Mouse (Mus musculus) lung, embryonic 14.5 days (tissue): ENCODE measurements at regions not wholly inside any gene's neighbourhood (a gene's known extent, or its start where the extent isn't known, plus 50 kb on each side); places are given as distances from the start of the nearest gene placed in this dataset.
A peak's percentile ranks its signal among the peaks of the same experiment; 100 is the strongest.

Experiments
- ATAC-seq: fragments of 200-750 bp; cut with Nextera tagmentation; 2 replicates; pipeline ENCODE4 v1.8.0; 2017; ENCODE audit warnings: mild to moderate bottlenecking, moderate TSS enrichment, moderate library complexity; ENCODE audit not compliant: insufficient read depth
- DNase-seq: peaks from one replicate; pipeline ENCODE4 v3.0.0-alpha.2; 2015
- H3K27ac ChIP-seq: fragments of 300-500 bp; sonication (generic); 2 replicates; pipeline ENCODE4 v1.5.1; 2014; ENCODE audit warnings: low read depth, mild to moderate bottlenecking, moderate library complexity
- H3K27me3 ChIP-seq: fragments of 300-500 bp; sonication (generic); 2 replicates; pipeline ENCODE4 v1.6.1; 2014; ENCODE audit warnings: low read length, control low read depth; ENCODE audit not compliant: insufficient read depth
- H3K36me3 ChIP-seq: fragments of 300-500 bp; sonication (generic); 2 replicates; pipeline ENCODE4 v1.6.1; 2014; ENCODE audit warnings: control low read depth; ENCODE audit not compliant: insufficient read depth
- H3K4me1 ChIP-seq: fragments of 300-500 bp; sonication (generic); 2 replicates; pipeline ENCODE4 v1.6.1; 2014; ENCODE audit warnings: antibody characterized with exemption, control low read depth; ENCODE audit not compliant: insufficient read depth
- H3K4me2 ChIP-seq: fragments of 300-500 bp; sonication (generic); 2 replicates; pipeline ENCODE4 v1.6.1; 2014; ENCODE audit warnings: mild to moderate bottlenecking
- H3K4me3 ChIP-seq: fragments of 300-500 bp; sonication (generic); 2 replicates; pipeline ENCODE4 v1.5.1; 2014; ENCODE audit warnings: low read depth, low read length
- H3K9ac ChIP-seq: fragments of 300-500 bp; sonication (generic); 2 replicates; pipeline ENCODE4 v1.6.1; 2014
- H3K9me3 ChIP-seq: fragments of 300-500 bp; sonication (generic); 2 replicates; pipeline ENCODE4 v1.6.1; 2016; ENCODE audit warnings: low read depth, low read length, control low read depth
- CTCF ChIP-seq: IDR thresholded peaks from 2 replicates; pipeline ENCODE4 v1.5.1; 2016; ENCODE audit warnings: antibody characterized with exemption, low read depth
- WGBS: fragments of 180-500 bp; shearing (Covaris S2); extraction: QIAGEN DNeasy Blood & Tissue Kit; methylation state at CpG from one replicate; pipeline ENCODE4 v1.1.7; 2014; 5-methylcytosine and 5-hydroxymethylcytosine counted together

DNA sequence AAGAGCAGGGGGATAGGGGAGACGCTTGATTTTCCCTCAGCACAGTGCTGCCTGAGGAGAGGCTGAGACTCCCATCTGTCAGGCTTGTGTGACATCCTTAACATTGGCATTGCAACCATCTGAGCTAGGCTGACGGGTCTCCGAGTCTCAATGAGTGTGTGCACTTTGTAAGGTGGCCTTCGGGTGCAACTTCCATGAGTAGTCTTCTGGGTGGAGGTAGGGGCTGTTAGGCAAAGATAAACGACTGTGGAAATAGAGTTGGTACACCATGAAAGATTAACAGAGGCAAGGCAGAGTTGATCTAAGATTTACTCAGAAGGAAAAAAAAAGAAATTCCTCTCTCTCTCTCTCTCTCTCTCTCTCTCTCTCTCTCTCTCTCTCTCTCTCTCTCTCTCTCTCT is 211.2 kb upstream of the Nr5a2 start:
- H3K9me3 ChIP-seq = no peaks in the 10 kb centered on the region
- H3K27ac ChIP-seq = no peak overlapping the region
- DNase-seq (no peak), ATAC-seq (no peak)
- no peaks in the 10 kb centered on the region for H3K36me3 ChIP-seq
- no peak overlapping the region for H3K4me3 ChIP-seq
- no peak for TF ChIP-seq CTCF
- no peaks in the 10 kb centered on the region for H3K27me3 ChIP-seq
- no peaks in the 10 kb centered on the region for H3K4me1 ChIP-seq
- WGBS = 49% methylated on average over 5 of the region's 5 CpGs
- no peak overlapping the region for H3K9ac ChIP-seq
- no peak overlapping the region for H3K4me2 ChIP-seq

- ATAC-seq = no peak
- H3K27ac ChIP-seq = no peak overlapping the region
- no peak overlapping the region for H3K9ac ChIP-seq
- H3K4me2 ChIP-seq = no peak overlapping the region
- no peak overlapping the region for H3K4me3 ChIP-seq
- 33% methylated on average over 3 of the region's 3 CpGs for WGBS
- DNase-seq = peak; percentile 74
- peak; percentile 26; the same call in 1 of the 2 replicates for TF ChIP-seq CTCF
- no peaks in the 10 kb centered on the region for H3K27me3 ChIP-seq
- no peaks in the 10 kb centered on the region for H3K9me3 ChIP-seq
- no peaks in the 10 kb centered on the region for H3K4me1 ChIP-seq
- no peaks in the 10 kb centered on the region for H3K36me3 ChIP-seq
Measured at GRCm38 (mm10) chr1:137147891-137148290, 187.6 kb upstream of the Nr5a2 start.

GRCm38 (mm10) chr1:137141879-137142570 is 181.8 kb upstream of the Nr5a2 start:
- TF ChIP-seq CTCF = no peak
- Histone ChIP-seq H3K4me2 (no peak overlapping the region), H3K4me3 (no peak overlapping the region), H3K27me3 (no peaks in the 10 kb centered on the region), H3K4me1 (no peaks in the 10 kb centered on the region), H3K9me3 (no peaks in the 10 kb centered on the region), H3K27ac (no peak overlapping the region), H3K36me3 (no peaks in the 10 kb centered on the region), H3K9ac (no peak overlapping the region)
- no peak for ATAC-seq
- DNase-seq = peak; percentile 23
- 36% methylated on average over 13 of the region's 13 CpGs for WGBS

DNA sequence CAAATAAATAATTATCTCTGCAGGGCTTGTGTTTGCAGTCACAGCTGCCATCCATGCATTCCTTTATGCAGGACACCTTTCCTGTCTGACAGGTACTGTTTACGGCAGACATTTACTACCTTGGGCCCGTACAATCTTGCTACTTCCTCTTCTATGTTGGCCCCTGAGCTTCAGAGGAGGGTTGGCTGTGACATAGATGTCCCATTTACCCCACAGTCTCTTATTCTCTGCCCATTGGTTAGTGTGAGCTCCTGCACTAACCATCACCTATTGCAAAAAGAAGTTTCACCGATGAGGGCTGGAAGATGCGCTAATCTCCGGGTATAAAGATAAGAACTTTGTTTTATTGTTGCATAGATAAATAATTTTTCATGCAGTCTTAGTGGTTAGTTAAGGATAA is 181.1 kb upstream of the Nr5a2 start:
- ATAC-seq (no peak), DNase-seq (no peak)
- Histone ChIP-seq H3K4me2 (no peak overlapping the region), H3K36me3 (no peaks in the 10 kb centered on the region), H3K27ac (no peak overlapping the region), H3K9ac (no peak overlapping the region), H3K27me3 (no peaks in the 10 kb centered on the region), H3K9me3 (no peaks in the 10 kb centered on the region), H3K4me3 (no peak overlapping the region), H3K4me1 (no peaks in the 10 kb centered on the region)
- TF ChIP-seq CTCF = no peak
- 51% methylated on average over 5 of the region's 5 CpGs for WGBS

GRCm38 (mm10) chr1:137136156-137136555 is 175.9 kb upstream of the Nr5a2 start:
- TF ChIP-seq CTCF = no peak
- ATAC-seq (no peak; the same call in 1 of the 2 replicates), DNase-seq (peak; percentile 23)
- no peaks in the 10 kb centered on the region for H3K9me3 ChIP-seq
- no peak overlapping the region for H3K9ac ChIP-seq
- no peaks in the 10 kb centered on the region for H3K36me3 ChIP-seq
- H3K4me1 ChIP-seq = no peaks in the 10 kb centered on the region
- 56% methylated on average over 7 of the region's 7 CpGs for WGBS
- no peaks in the 10 kb centered on the region for H3K27me3 ChIP-seq
- H3K27ac ChIP-seq = no peak overlapping the region
- no peak overlapping the region for H3K4me2 ChIP-seq
- no peak overlapping the region for H3K4me3 ChIP-seq

DNA sequence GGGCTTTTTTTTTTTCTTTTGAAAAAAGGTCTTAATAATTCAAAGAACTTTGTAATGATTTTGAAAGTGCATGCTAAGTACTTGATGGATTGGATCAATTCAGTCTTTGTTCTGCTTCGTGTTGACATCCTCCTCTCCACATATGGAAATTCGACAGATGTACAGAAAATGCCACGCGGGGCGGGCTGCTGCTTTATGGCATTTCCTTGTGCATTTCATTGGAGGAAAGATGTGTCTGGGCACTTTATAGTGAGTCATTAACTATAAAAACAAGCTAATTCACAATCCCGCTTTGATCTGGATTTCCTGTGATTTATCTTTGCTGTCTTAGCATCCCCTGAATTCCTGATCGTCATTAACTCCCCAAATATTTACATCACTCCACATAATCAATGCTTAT is 173.5 kb upstream of the Nr5a2 start:
- ATAC-seq (no peak), DNase-seq (peak; percentile 39)
- 22% methylated on average over 7 of the region's 7 CpGs for WGBS
- no peak for TF ChIP-seq CTCF
- Histone ChIP-seq H3K9ac (no peak overlapping the region), H3K27ac (no peak overlapping the region), H3K9me3 (no peaks in the 10 kb centered on the region), H3K4me1 (no peaks in the 10 kb centered on the region), H3K36me3 (no peaks in the 10 kb centered on the region), H3K4me2 (no peak overlapping the region), H3K4me3 (no peak overlapping the region), H3K27me3 (no peaks in the 10 kb centered on the region)

- DNase-seq = no peak
- Histone ChIP-seq H3K36me3 (no peaks in the 10 kb centered on the region), H3K27me3 (no peaks in the 10 kb centered on the region), H3K4me3 (no peak overlapping the region), H3K4me1 (no peaks in the 10 kb centered on the region), H3K9ac (no peak overlapping the region), H3K9me3 (no peaks in the 10 kb centered on the region), H3K27ac (no peak overlapping the region), H3K4me2 (no peak overlapping the region)
- no peak for TF ChIP-seq CTCF
- ATAC-seq = no peak
- 72% methylated on average over 3 of the region's 3 CpGs for WGBS
Measured at GRCm38 (mm10) chr1:137130264-137130663, 170.0 kb upstream of the Nr5a2 start.
